Mouse (Mus musculus) ES-Bruce4 (cell line): Measurements from ENCODE around the gene March11.

Source experiments
- CTCF ChIP-seq: IDR thresholded peaks from one replicate; pipeline ENCODE4 v1.8.1; 2011; ENCODE audit warnings: low read depth, low read length
- EP300 ChIP-seq: IDR thresholded peaks from 2 replicates; pipeline ENCODE4 v1.6.1; 2011; ENCODE audit warnings: low read depth, low read length; ENCODE audit not compliant: insufficient read depth
- POLR2A ChIP-seq: IDR thresholded peaks from one replicate; pipeline ENCODE4 v1.8.1; 2011; ENCODE audit warnings: low read length; ENCODE audit not compliant: insufficient read depth

DNA sequence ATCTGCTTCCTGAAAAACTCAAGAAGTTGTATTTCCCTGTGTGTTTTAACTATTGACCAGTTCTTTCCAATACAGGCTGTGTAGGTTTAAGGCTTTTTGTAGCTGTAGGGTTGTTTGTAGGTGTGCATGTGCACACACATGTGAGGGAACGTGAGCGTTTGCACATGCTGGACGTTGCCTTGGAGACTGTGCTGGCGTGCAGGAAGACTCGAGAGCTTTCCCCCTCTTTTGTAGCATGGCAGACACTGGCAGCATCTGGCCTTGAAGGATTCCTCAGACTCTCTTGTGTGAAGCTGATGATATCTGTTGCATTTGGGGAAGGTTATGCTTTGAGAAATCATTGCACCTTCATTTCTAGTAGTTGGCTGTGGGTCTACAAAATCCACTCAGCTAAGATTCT, 35.5 kb downstream of the March11 start:
- TF ChIP-seq CTCF (no peak), POLR2A (no peak), EP300 (no peak)
